Mouse (Mus musculus): Measurements from ENCODE around the gene Mxi1. TPM values are rescaled to one million over a fixed set of nuclear protein-coding genes. Genes with fewer than 3 reads are reported as not detected.

The Mxi1 gene
- 37.2 and 40.8 TPM in 2 replicates for polyA plus RNA-seq (2015; fragmentation: Nextera tagmentation; extraction: Ambion mirVana)

- H3K9ac ChIP-seq (ENCODE audit: low read depth, low read length) = peak within 1 kb of the TSS; percentile 87
- H3K4me1 ChIP-seq (ENCODE audit: control insufficient read depth, insufficient read depth, low read length) = peaks cover 16% of the 10 kb centered on the region
- WGBS = under 1% methylated on average over 38 of the region's 38 CpGs
- peak within 1 kb of the TSS; percentile 95 for H3K27ac ChIP-seq (ENCODE audit: low read length)
- ATAC-seq = peak; percentile 60
- H3K36me3 ChIP-seq (ENCODE audit: control insufficient read depth, insufficient read depth, low read length) = no peaks in the 10 kb centered on the region
- H3K27me3 ChIP-seq (ENCODE audit: control insufficient read depth, insufficient read depth, low read depth, low read length) = no peaks in the 10 kb centered on the region
- H3K9me3 ChIP-seq (replicated peaks; ENCODE audit: control insufficient read depth, low read length, poor library complexity, severe bottlenecking) = no peaks in the 10 kb centered on the region
- H3K4me2 ChIP-seq (ENCODE audit: low read length) = peak within 1 kb of the TSS; percentile 89
- H3K4me3 ChIP-seq (ENCODE audit: low read depth, low read length) = peak within 1 kb of the TSS; percentile 98
These were observed at the start of gene Mxi1 for GRCm38 (mm10) chr19:53310348-53310747. Gene Mxi1 (plus strand): TSS chr19:53310518.

GRCm38 (mm10) chr19:53260828-53261227 lies 49.5 kb upstream of the Mxi1 start:
- 93% methylated on average over 4 of the region's 4 CpGs for WGBS
- Histone ChIP-seq H3K27me3 (ENCODE audit: control insufficient read depth, insufficient read depth, low read depth, low read length) (no peaks in the 10 kb centered on the region), H3K4me2 (ENCODE audit: low read length) (no peak overlapping the region), H3K4me1 (ENCODE audit: control insufficient read depth, insufficient read depth, low read length) (no peaks in the 10 kb centered on the region), H3K27ac (ENCODE audit: low read length) (no peak overlapping the region), H3K9me3 (replicated peaks; ENCODE audit: control insufficient read depth, low read length, poor library complexity, severe bottlenecking) (no peaks in the 10 kb centered on the region), H3K4me3 (ENCODE audit: low read depth, low read length) (no peak overlapping the region), H3K36me3 (ENCODE audit: control insufficient read depth, insufficient read depth, low read length) (no peaks in the 10 kb centered on the region), H3K9ac (ENCODE audit: low read depth, low read length) (no peak overlapping the region)
- no peak for ATAC-seq

GRCm38 (mm10) chr19:53262061-53262460 lies 48.3 kb upstream of the Mxi1 start:
- no peaks in the 10 kb centered on the region for H3K4me1 ChIP-seq (ENCODE audit: control insufficient read depth, insufficient read depth, low read length)
- no peaks in the 10 kb centered on the region for H3K27me3 ChIP-seq (ENCODE audit: control insufficient read depth, insufficient read depth, low read depth, low read length)
- no peak overlapping the region for H3K27ac ChIP-seq (ENCODE audit: low read length)
- WGBS = 79% methylated on average over 7 of the region's 7 CpGs
- H3K4me2 ChIP-seq (ENCODE audit: low read length) = no peak overlapping the region
- no peaks in the 10 kb centered on the region for H3K36me3 ChIP-seq (ENCODE audit: control insufficient read depth, insufficient read depth, low read length)
- no peak overlapping the region for H3K9ac ChIP-seq (ENCODE audit: low read depth, low read length)
- ATAC-seq = no peak
- no peak overlapping the region for H3K4me3 ChIP-seq (ENCODE audit: low read depth, low read length)
- H3K9me3 ChIP-seq (replicated peaks; ENCODE audit: control insufficient read depth, low read length, poor library complexity, severe bottlenecking) = no peaks in the 10 kb centered on the region

GRCm38 (mm10) chr19:53263859-53264733 lies 46.2 kb upstream of the Mxi1 start:
- H3K27ac ChIP-seq (ENCODE audit: low read length) = no peak overlapping the region
- no peaks in the 10 kb centered on the region for H3K36me3 ChIP-seq (ENCODE audit: control insufficient read depth, insufficient read depth, low read length)
- H3K4me3 ChIP-seq (ENCODE audit: low read depth, low read length) = no peak overlapping the region
- 33% methylated on average over 22 of the region's 23 CpGs for WGBS
- no peaks in the 10 kb centered on the region for H3K27me3 ChIP-seq (ENCODE audit: control insufficient read depth, insufficient read depth, low read depth, low read length)
- ATAC-seq = no peak
- H3K9ac ChIP-seq (ENCODE audit: low read depth, low read length) = 0 out of 2 replicates have a peak overlapping the region, but pooled peaks have one; percentile 25
- no peaks in the 10 kb centered on the region for H3K9me3 ChIP-seq (replicated peaks; ENCODE audit: control insufficient read depth, low read length, poor library complexity, severe bottlenecking)
- peak overlapping the region; percentile 36 for H3K4me2 ChIP-seq (ENCODE audit: low read length)
- H3K4me1 ChIP-seq (ENCODE audit: control insufficient read depth, insufficient read depth, low read length) = no peaks in the 10 kb centered on the region

GRCm38 (mm10) chr19:53264821-53265727 lies 45.2 kb upstream of the Mxi1 start:
- no peaks in the 10 kb centered on the region for H3K36me3 ChIP-seq (ENCODE audit: control insufficient read depth, insufficient read depth, low read length)
- no peaks in the 10 kb centered on the region for H3K9me3 ChIP-seq (replicated peaks; ENCODE audit: control insufficient read depth, low read length, poor library complexity, severe bottlenecking)
- no peak for ATAC-seq
- 51% methylated on average over 12 of the region's 12 CpGs for WGBS
- H3K4me3 ChIP-seq (ENCODE audit: low read depth, low read length) = no peak overlapping the region
- no peaks in the 10 kb centered on the region for H3K4me1 ChIP-seq (ENCODE audit: control insufficient read depth, insufficient read depth, low read length)
- H3K9ac ChIP-seq (ENCODE audit: low read depth, low read length) = no peak overlapping the region
- H3K4me2 ChIP-seq (ENCODE audit: low read length) = no peak overlapping the region
- no peak overlapping the region for H3K27ac ChIP-seq (ENCODE audit: low read length)
- no peaks in the 10 kb centered on the region for H3K27me3 ChIP-seq (ENCODE audit: control insufficient read depth, insufficient read depth, low read depth, low read length)

GRCm38 (mm10) chr19:53267305-53267704 lies 43.0 kb upstream of the Mxi1 start:
- no peak overlapping the region for H3K9ac ChIP-seq (ENCODE audit: low read depth, low read length)
- WGBS = 95% methylated on average over 9 of the region's 9 CpGs
- no peaks in the 10 kb centered on the region for H3K36me3 ChIP-seq (ENCODE audit: control insufficient read depth, insufficient read depth, low read length)
- H3K27ac ChIP-seq (ENCODE audit: low read length) = no peak overlapping the region
- H3K4me2 ChIP-seq (ENCODE audit: low read length) = no peak overlapping the region
- H3K27me3 ChIP-seq (ENCODE audit: control insufficient read depth, insufficient read depth, low read depth, low read length) = no peaks in the 10 kb centered on the region
- no peak overlapping the region for H3K4me3 ChIP-seq (ENCODE audit: low read depth, low read length)
- H3K4me1 ChIP-seq (ENCODE audit: control insufficient read depth, insufficient read depth, low read length) = no peaks in the 10 kb centered on the region
- ATAC-seq = no peak
- H3K9me3 ChIP-seq (replicated peaks; ENCODE audit: control insufficient read depth, low read length, poor library complexity, severe bottlenecking) = no peaks in the 10 kb centered on the region

GRCm38 (mm10) chr19:53273055-53273722 lies 37.1 kb upstream of the Mxi1 start:
- no peak overlapping the region for H3K27ac ChIP-seq (ENCODE audit: low read length)
- WGBS = 95% methylated on average over 17 of the region's 17 CpGs
- H3K4me2 ChIP-seq (ENCODE audit: low read length) = no peak overlapping the region
- H3K27me3 ChIP-seq (ENCODE audit: control insufficient read depth, insufficient read depth, low read depth, low read length) = no peaks in the 10 kb centered on the region
- H3K9me3 ChIP-seq (replicated peaks; ENCODE audit: control insufficient read depth, low read length, poor library complexity, severe bottlenecking) = no peaks in the 10 kb centered on the region
- no peaks in the 10 kb centered on the region for H3K4me1 ChIP-seq (ENCODE audit: control insufficient read depth, insufficient read depth, low read length)
- no peaks in the 10 kb centered on the region for H3K36me3 ChIP-seq (ENCODE audit: control insufficient read depth, insufficient read depth, low read length)
- no peak overlapping the region for H3K4me3 ChIP-seq (ENCODE audit: low read depth, low read length)
- no peak for ATAC-seq
- no peak overlapping the region for H3K9ac ChIP-seq (ENCODE audit: low read depth, low read length)

GRCm38 (mm10) chr19:53273781-53274428 lies 36.4 kb upstream of the Mxi1 start:
- no peak overlapping the region for H3K9ac ChIP-seq (ENCODE audit: low read depth, low read length)
- no peaks in the 10 kb centered on the region for H3K4me1 ChIP-seq (ENCODE audit: control insufficient read depth, insufficient read depth, low read length)
- no peaks in the 10 kb centered on the region for H3K36me3 ChIP-seq (ENCODE audit: control insufficient read depth, insufficient read depth, low read length)
- H3K9me3 ChIP-seq (replicated peaks; ENCODE audit: control insufficient read depth, low read length, poor library complexity, severe bottlenecking) = no peaks in the 10 kb centered on the region
- H3K27me3 ChIP-seq (ENCODE audit: control insufficient read depth, insufficient read depth, low read depth, low read length) = no peaks in the 10 kb centered on the region
- no peak overlapping the region for H3K4me2 ChIP-seq (ENCODE audit: low read length)
- no peak for ATAC-seq
- 91% methylated on average over 23 of the region's 23 CpGs for WGBS
- H3K4me3 ChIP-seq (ENCODE audit: low read depth, low read length) = no peak overlapping the region
- H3K27ac ChIP-seq (ENCODE audit: low read length) = no peak overlapping the region

Measured in midbrain, embryonic 16.5 days (tissue).